Mouse (Mus musculus): ENCODE measurements around the gene Rai1. TPM values are rescaled to one million over a fixed set of nuclear protein-coding genes. Genes with fewer than 3 reads are reported as not detected.

The Rai1 gene
- polyA plus RNA-seq, 1 experiment from 2014 or later = 3.8 TPM

DNA sequence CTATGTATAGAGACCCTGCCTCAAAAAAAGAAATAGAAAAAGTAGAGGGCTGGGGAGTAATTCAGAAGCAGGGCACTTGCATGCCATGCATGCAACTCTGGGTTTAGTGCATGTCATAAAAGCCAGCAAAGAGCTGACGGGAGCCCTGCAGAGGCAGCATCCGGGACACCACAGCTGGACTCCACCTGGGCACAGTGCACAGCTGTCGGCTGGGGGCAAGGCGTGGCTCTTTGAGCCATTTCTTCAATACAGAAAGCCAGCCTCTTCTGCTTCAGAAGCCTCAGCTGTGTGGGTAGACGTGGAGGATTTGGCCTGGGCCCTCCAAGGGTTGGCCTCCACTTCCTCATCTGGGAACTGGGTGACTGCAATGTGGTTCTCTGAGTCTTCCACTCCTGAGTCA, 130.5 kb downstream of the Rai1 start:
- Histone ChIP-seq H3K36me3 (replicated peaks) (peaks cover 4% of the 10 kb centered on the region; the same call in 1 of the 2 replicates), H3K9me3 (replicated peaks) (no peaks in the 10 kb centered on the region), H3K27ac (replicated peaks) (no peak overlapping the region), H3K4me2 (no peak overlapping the region), H3K9ac (no peak overlapping the region), H3K4me3 (replicated peaks) (no peak overlapping the region), H3K27me3 (no peaks in the 10 kb centered on the region), H3K4me1 (replicated peaks) (peaks cover 11% of the 10 kb centered on the region)
- WGBS (ENCODE audit: insufficient replicate concordance) = 59% methylated on average over 5 of the region's 5 CpGs
- no peak for ATAC-seq (ENCODE audit: insufficient read depth)

- H3K9me3 ChIP-seq (replicated peaks) = no peaks in the 10 kb centered on the region
- H3K27me3 ChIP-seq = no peaks in the 10 kb centered on the region
- peaks cover 15% of the 10 kb centered on the region for H3K36me3 ChIP-seq (replicated peaks)
- no peak overlapping the region for H3K9ac ChIP-seq
- ATAC-seq (ENCODE audit: insufficient read depth) = no peak
- no peak overlapping the region for H3K27ac ChIP-seq (replicated peaks)
- no peak overlapping the region for H3K4me3 ChIP-seq (replicated peaks)
- no peak overlapping the region for H3K4me2 ChIP-seq
- WGBS (ENCODE audit: insufficient replicate concordance) = 76% methylated on average over 4 of the region's 4 CpGs
- H3K4me1 ChIP-seq (replicated peaks) = peaks cover 5% of the 10 kb centered on the region
Measured at GRCm38 (mm10) chr11:60240509-60240908, 135.7 kb downstream of the Rai1 start.

DNA sequence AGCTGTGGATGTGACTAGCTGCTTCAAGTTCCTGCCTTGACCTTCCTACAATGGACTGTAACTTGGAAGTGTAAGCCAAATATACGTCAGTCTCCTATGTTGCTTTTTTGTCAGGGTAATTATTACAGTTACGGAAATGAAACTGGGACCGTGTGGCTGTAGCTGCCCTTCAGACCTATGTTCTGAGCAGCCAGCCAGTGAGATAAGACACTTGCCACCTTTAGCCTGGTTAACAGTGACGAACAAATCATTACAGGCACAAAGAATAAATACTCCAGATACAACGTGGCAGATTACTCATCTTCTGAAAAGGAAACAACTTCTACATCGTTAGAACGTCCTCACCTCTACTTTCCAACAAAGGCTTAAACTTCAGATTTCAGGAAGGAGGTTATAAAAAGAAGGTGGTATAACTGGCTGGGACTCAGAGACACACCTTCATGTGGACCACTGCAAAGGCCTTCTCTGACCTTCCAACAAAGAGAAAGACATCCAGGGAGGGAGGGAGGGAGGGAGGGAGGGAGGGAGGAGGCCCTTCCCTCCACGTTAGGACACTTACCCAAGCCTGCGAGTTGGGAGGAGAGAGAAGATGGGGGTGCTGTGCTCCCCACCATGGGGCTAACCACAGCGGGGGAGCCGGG, 139.8 kb downstream of the Rai1 start:
- no peak overlapping the region for H3K4me3 ChIP-seq (replicated peaks)
- no peak for ATAC-seq (ENCODE audit: insufficient read depth)
- WGBS (ENCODE audit: insufficient replicate concordance) = 71% methylated on average over 11 of the region's 11 CpGs

DNA sequence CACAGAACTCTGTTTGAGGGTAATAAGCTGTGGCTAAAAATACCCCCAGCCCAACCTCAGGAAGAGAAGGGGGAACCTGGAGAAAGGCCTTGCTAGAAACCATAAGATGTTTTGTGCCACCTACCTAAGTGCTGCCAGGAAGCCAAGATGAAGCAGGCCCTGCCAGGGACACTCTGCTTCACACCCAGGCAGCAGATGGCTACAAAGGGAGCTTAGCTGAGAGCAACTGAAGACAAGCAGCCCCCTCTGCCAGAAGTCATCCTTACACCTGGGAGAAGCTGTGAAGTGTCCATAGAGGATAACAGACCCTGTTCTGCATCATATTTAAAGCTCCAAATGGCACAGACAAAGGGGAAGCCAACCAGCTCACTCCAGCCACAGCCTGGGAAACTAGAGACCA, 141.3 kb downstream of the Rai1 start:
- peaks cover 15% of the 10 kb centered on the region for H3K36me3 ChIP-seq (replicated peaks)
- no peak overlapping the region for H3K27ac ChIP-seq (replicated peaks)
- H3K4me3 ChIP-seq (replicated peaks) = no peak overlapping the region
- H3K4me2 ChIP-seq = no peak overlapping the region
- H3K4me1 ChIP-seq (replicated peaks) = no peaks in the 10 kb centered on the region
- no peaks in the 10 kb centered on the region for H3K9me3 ChIP-seq (replicated peaks)
- no peak overlapping the region for H3K9ac ChIP-seq
- no peak for ATAC-seq (ENCODE audit: insufficient read depth)
- no peaks in the 10 kb centered on the region for H3K27me3 ChIP-seq

More for the DNA sequence above, 139.8 kb downstream of the Rai1 start:
- no peak overlapping the region for H3K9ac ChIP-seq
- H3K9me3 ChIP-seq (replicated peaks) = no peaks in the 10 kb centered on the region
- no peak overlapping the region for H3K27ac ChIP-seq (replicated peaks)
- H3K4me1 ChIP-seq (replicated peaks) = no peaks in the 10 kb centered on the region
- peaks cover 15% of the 10 kb centered on the region for H3K36me3 ChIP-seq (replicated peaks)
- H3K4me2 ChIP-seq = no peak overlapping the region
- no peaks in the 10 kb centered on the region for H3K27me3 ChIP-seq

GRCm38 (mm10) chr11:60247753-60248550, 143.1 kb downstream of the Rai1 start:
- Histone ChIP-seq H3K9ac (no peak overlapping the region), H3K4me2 (no peak overlapping the region), H3K9me3 (replicated peaks) (no peaks in the 10 kb centered on the region), H3K27me3 (no peaks in the 10 kb centered on the region), H3K27ac (replicated peaks) (no peak overlapping the region), H3K4me3 (replicated peaks) (no peak overlapping the region), H3K36me3 (replicated peaks) (0 out of 2 replicates have a peak, but pooled peaks cover 8% of the 10 kb centered on the region), H3K4me1 (replicated peaks) (no peaks in the 10 kb centered on the region)
- no peak for ATAC-seq (ENCODE audit: insufficient read depth)
- 57% methylated on average over 5 of the region's 5 CpGs for WGBS (ENCODE audit: insufficient replicate concordance)

Small RNA genes within 50 kb of the gene (microRNA-seq; reads per million reads assigned to microRNA genes)
- gene Mir6921 (1.8 reads per million), gene Mir6922 (not detected)

Other genes starting within 250 kb of the Rai1 start
- 19.6 and 20.4 TPM in 2 replicates for gene Med9, start 156.8 kb upstream of the Rai1 start, polyA plus RNA-seq (2015; fragmentation: Nextera tagmentation; extraction: Ambion mirVana)
- 0.96 and 1.3 TPM in 2 replicates for gene Rasd1, start 140.1 kb upstream of the Rai1 start, polyA plus RNA-seq (2015; fragmentation: Nextera tagmentation; extraction: Ambion mirVana)
- 23.5 and 41.5 TPM in 2 replicates for gene Pemt, start 58.5 kb upstream of the Rai1 start, polyA plus RNA-seq (2015; fragmentation: Nextera tagmentation; extraction: Ambion mirVana)
- gene Srebf1, start 117.6 kb downstream of the Rai1 start, polyA plus RNA-seq (2015; fragmentation: Nextera tagmentation; extraction: Ambion mirVana) = 53.5 and 60.6 TPM in 2 replicates
- gene Tom1l2, start 247.9 kb downstream of the Rai1 start, polyA plus RNA-seq (2015; fragmentation: Nextera tagmentation; extraction: Ambion mirVana) = 5.3 and 5.8 TPM in 2 replicates
- gene Drc3, start 248.3 kb downstream of the Rai1 start, polyA plus RNA-seq (2015; fragmentation: Nextera tagmentation; extraction: Ambion mirVana) = 0.25 and 0.48 TPM in 2 replicates

Data from liver, embryonic 15.5 days (tissue).